Mouse (Mus musculus) thymus, adult 2 months (tissue): ENCODE results near the gene Llcfc1.

Experiments used
- CTCF ChIP-seq: fragments of 200-500 bp; IDR thresholded peaks from 2 replicates; pipeline ENCODE4 v1.5.1; 2012; ENCODE audit warnings: mild to moderate bottlenecking, control low read depth, low read length, moderate library complexity, borderline replicate concordance; ENCODE audit not compliant: control insufficient read depth, poor library complexity, insufficient read depth; ENCODE audit errors: extremely low read depth
- POLR2A ChIP-seq: fragments of 200-500 bp; IDR thresholded peaks from 2 replicates; pipeline ENCODE4 v1.6.1; 2012; ENCODE audit warnings: mild to moderate bottlenecking, low read length, control low read depth, moderate library complexity; ENCODE audit not compliant: control insufficient read depth, poor library complexity, insufficient read depth; ENCODE audit errors: extremely low read depth

DNA sequence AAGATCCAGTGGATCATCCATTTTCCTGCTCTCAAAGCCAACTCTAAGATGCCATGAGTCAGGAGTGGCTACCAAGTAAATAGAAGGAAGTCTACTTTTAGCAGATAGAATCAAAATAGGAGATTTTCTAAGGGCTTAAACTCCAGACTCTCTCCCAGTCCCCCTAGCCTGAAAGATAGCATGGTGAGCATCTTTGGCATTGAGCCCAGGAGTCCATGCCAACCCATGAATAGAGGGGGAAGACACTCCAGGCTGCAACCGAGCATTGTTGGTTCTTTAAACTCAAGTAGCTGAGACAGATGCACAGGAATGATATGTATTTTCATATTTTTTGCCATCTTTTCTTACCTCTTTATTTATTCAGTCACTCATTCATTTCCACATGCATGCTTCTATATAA, 49.0 kb upstream of the Llcfc1 start:
- TF ChIP-seq POLR2A (no peak), CTCF (no peak)
